Mouse (Mus musculus) brain, embryonic 14.5 days (tissue): ENCODE measurements around the gene Rnf24.

Source experiments
- CTCF ChIP-seq: fragments of 200-500 bp; IDR thresholded peaks from 2 replicates; pipeline ENCODE4 v1.5.1; 2012; ENCODE audit warnings: inconsistent platforms, mild to moderate bottlenecking, moderate library complexity, borderline replicate concordance; ENCODE audit not compliant: insufficient read depth, insufficient read length; ENCODE audit errors: extremely low read depth
- POLR2A ChIP-seq: fragments of 200-500 bp; IDR thresholded peaks from 2 replicates; pipeline ENCODE4 v1.6.1; 2012; ENCODE audit warnings: mild to moderate bottlenecking, inconsistent platforms, borderline replicate concordance; ENCODE audit not compliant: poor library complexity, insufficient read depth, insufficient read length, severe bottlenecking; ENCODE audit errors: extremely low read depth

DNA sequence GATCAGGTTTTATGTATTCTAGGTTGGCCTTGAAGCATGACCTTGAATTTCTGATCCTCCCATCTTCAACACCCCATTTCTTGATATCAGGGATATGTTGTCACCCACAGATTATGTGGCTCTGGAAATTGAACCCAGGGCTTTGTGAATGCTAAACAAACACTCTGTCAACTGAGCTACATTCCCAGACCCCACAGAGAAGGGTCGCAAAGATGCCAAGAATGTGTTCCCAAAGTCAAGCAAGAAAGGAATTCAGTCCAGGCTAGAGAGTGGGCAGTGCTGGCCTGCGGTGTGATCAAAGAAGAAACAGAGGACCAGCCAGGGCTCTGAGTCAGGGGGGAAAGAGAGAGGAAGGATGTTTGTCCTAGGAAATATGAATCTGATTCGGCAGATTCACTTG lies 26.8 kb upstream of the Rnf24 start:
- TF ChIP-seq CTCF (no peak), POLR2A (no peak)
